Mouse (Mus musculus): ENCODE data around the gene Slc22a26. TPM values are rescaled to one million over a fixed set of nuclear protein-coding genes. Genes with fewer than 3 reads are reported as not detected.
"Not testable (repeated sequence)": the region's sequence is repeated elsewhere in the genome, so short reads cannot be mapped to it uniquely, and the experiment has no call there.

Gene Slc22a26
- polyA plus RNA-seq (2012; rRNA removed) = not detected in 2 replicates

DNA sequence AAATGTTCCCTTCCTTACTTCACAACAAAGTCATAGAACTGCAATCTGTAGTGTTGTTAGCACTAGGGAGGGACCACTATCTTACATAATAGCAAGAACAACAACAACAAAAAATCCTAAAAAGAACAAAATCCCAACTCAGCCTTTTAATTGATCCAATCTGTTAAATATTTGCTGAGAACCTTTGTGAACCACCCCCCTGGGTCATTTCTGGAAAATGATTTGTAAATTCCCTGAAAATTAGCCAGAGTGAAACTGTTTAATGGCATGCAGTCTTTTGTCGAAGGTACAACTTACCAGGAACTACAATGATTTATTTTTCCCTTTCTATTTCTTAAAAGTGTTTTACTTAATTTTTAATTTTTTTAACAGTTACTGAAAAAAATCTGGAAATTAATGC is at the start of gene Slc22a26:
Gene Slc22a26, minus strand, starts transcription at position 97 of the 400 bp plus-strand sequence.
- DNase-seq = no peak
- TF ChIP-seq POLR2A (IDR thresholded peaks at IDR 0.05; ENCODE audit: borderline replicate concordance, extremely low read depth, low read depth, low read length) = no peak
- no peak for TF ChIP-seq CTCF (IDR thresholded peaks at IDR 0.05; ENCODE audit: insufficient read depth, low read length)
- Histone ChIP-seq H3K4me3 (replicated peaks; ENCODE audit: extremely low read depth, low read depth, low read length) (no peak within 1 kb of the TSS), H3K4me1 (ENCODE audit: control insufficient read depth, insufficient read depth, low read length) (no peaks in the 10 kb centered on the region)
- WGBS = 73% methylated on average over 1 of the region's 1 CpGs

DNA sequence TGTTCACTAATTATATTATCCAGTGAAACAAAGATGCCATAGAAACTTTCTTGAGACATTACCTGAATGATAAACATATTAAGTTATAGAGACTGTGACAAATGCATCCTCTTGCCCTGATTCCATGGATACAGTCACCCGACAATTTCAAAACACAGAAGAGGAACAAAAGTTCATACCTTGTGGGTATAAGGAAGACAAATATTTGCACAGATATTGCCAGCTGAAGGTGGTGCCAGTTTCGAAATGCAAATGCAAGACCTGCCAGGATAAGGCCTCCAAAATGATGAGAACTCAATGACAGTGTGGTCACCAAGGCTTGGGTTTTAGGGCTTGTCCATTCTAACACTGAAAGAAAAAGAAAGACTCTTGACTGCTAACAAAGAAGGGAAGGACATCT is 27.4 kb upstream of the Slc22a26 start:
- no peak for TF ChIP-seq POLR2A (IDR thresholded peaks at IDR 0.05; ENCODE audit: borderline replicate concordance, extremely low read depth, low read depth, low read length)
- no peak for TF ChIP-seq CTCF (IDR thresholded peaks at IDR 0.05; ENCODE audit: insufficient read depth, low read length)
- DNase-seq = no peak
- WGBS = 46% methylated on average over 2 of the region's 2 CpGs
- Histone ChIP-seq H3K4me3 (replicated peaks; ENCODE audit: extremely low read depth, low read depth, low read length) (no peak overlapping the region), H3K4me1 (ENCODE audit: control insufficient read depth, insufficient read depth, low read length) (no peaks in the 10 kb centered on the region)

DNA sequence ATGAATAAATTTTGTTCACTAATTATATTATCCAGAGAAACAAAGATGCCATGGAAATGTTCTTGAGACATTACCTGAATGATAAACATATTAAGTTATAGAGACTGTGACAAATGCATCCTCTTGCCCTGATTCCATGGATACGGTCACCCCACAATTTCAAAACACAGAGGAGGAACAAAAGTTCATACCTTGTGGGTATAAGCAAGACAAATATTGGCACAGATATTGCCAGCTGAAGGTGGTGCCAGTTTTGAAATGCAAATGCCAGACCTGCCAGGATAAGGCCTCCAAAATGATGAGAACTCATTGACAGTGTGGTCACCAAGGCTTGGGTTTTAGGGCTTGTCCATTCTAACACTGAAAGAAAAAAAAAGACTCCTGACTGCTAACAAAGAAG is 11.9 kb downstream of the Slc22a26 start:
- Histone ChIP-seq H3K4me1 (ENCODE audit: control insufficient read depth, insufficient read depth, low read length) (no peaks in the 10 kb centered on the region), H3K4me3 (replicated peaks; ENCODE audit: extremely low read depth, low read depth, low read length) (no peak overlapping the region)
- TF ChIP-seq CTCF (IDR thresholded peaks at IDR 0.05; ENCODE audit: insufficient read depth, low read length) (no peak), POLR2A (IDR thresholded peaks at IDR 0.05; ENCODE audit: borderline replicate concordance, extremely low read depth, low read depth, low read length) (no peak)
- WGBS = 83% methylated on average over 1 of the region's 1 CpGs
- no peak for DNase-seq

DNA sequence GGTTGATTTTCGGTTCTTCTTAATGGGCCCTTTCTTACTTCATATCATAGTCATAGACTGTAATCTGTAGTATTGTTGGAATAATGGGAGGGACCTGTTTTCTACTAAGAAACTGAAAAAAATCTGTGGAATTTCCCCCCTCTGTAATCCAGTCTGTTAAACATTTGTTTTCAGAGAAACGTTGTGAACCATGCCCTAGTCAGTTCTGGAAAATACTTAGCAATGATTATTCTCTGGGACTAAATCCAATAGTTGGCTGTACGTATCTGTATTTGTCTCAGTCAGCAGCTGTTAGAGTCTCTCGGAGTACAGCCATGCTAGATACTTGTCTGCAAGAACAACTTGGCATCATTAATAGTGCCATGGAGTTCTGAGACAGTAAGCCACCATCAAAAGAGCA is 27.2 kb downstream of the Slc22a26 start:
- no peaks in the 10 kb centered on the region for H3K4me1 ChIP-seq (ENCODE audit: control insufficient read depth, insufficient read depth, low read length)
- H3K4me3 ChIP-seq (replicated peaks; ENCODE audit: extremely low read depth, low read depth, low read length) = no peak overlapping the region
- no peak for DNase-seq
- 62% methylated on average over 4 of the region's 4 CpGs for WGBS
- no peak for TF ChIP-seq POLR2A (IDR thresholded peaks at IDR 0.05; ENCODE audit: borderline replicate concordance, extremely low read depth, low read depth, low read length)
- no peak for TF ChIP-seq CTCF (IDR thresholded peaks at IDR 0.05; ENCODE audit: insufficient read depth, low read length)

DNA sequence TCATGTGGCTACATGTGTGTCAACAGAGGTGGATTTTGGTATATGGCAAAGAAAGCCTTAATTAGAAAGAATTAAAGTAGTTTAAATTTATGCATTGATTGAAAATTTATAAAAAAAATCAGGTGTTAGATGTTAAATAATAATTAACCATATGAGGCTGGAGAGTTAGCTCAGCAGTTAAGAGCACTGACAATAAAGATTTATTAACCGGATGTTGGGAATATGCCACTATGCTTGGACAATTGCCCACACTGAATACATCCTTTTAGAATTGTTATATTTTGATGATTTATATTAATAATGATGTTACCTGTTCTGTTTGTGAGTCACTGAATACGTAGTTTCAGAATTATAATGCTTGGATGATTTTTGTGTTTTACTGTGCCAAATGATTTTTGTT is 36.3 kb downstream of the Slc22a26 start:
- no peaks in the 10 kb centered on the region for H3K4me1 ChIP-seq (ENCODE audit: control insufficient read depth, insufficient read depth, low read length)
- DNase-seq = no peak
- 79% methylated on average over 2 of the region's 2 CpGs for WGBS
- TF ChIP-seq POLR2A (IDR thresholded peaks at IDR 0.05; ENCODE audit: borderline replicate concordance, extremely low read depth, low read depth, low read length) = no peak
- no peak for TF ChIP-seq CTCF (IDR thresholded peaks at IDR 0.05; ENCODE audit: insufficient read depth, low read length)
- H3K4me3 ChIP-seq (replicated peaks; ENCODE audit: extremely low read depth, low read depth, low read length) = no peak overlapping the region

DNA sequence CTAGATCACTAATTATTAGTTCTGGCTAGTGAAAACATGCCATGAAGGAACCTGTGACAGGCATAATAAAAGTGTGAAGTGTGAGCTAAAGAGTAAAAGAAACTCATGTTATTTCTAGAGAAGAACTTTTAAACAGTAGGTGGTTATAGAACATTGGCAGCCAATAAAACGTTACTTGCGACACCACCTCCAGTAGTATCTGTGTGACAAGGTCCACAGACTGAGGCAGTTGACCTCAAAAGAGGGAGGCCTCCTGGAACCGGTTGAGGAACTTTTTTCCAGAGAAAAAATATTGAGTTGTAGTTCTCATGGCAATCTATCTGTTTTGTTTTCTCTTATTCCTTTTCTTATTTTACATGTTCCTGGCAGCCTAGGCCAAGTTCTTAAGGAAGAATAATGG is 36.9 kb downstream of the Slc22a26 start:
- 82% methylated on average over 3 of the region's 3 CpGs for WGBS

DNA sequence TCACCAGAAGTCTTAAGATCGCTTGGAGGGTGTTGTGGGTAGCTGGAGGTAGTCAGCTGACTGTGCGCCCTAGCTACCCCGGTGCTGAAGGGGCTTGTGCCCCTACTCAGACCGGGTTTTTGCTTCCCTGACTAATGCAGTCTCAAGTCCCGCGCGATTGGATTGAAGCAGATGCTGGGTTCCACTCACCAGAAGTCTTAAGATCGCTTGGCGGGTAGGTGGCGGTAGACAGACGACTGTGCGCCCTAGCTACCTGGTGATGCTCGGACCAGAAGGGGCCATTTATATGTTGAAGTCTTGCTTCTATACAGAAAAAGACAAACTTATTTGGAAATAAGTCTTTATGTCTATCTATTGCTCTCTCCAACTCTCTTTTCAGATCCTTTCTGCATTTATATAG is 49.1 kb downstream of the Slc22a26 start:
- H3K4me3 ChIP-seq (replicated peaks; ENCODE audit: extremely low read depth, low read depth, low read length); H3K4me1 ChIP-seq (ENCODE audit: control insufficient read depth, insufficient read depth, low read length); DNase-seq: not testable (repeated sequence)
- WGBS = 67% methylated on average over 13 of the region's 13 CpGs

More for the DNA sequence above, 36.9 kb downstream of the Slc22a26 start:
- Histone ChIP-seq H3K4me3 (replicated peaks; ENCODE audit: extremely low read depth, low read depth, low read length) (no peak overlapping the region), H3K4me1 (ENCODE audit: control insufficient read depth, insufficient read depth, low read length) (no peaks in the 10 kb centered on the region)
- no peak for DNase-seq
- no peak for TF ChIP-seq POLR2A (IDR thresholded peaks at IDR 0.05; ENCODE audit: borderline replicate concordance, extremely low read depth, low read depth, low read length)
- TF ChIP-seq CTCF (IDR thresholded peaks at IDR 0.05; ENCODE audit: insufficient read depth, low read length) = no peak

Other genes with a start within 250 kb of the Slc22a26 start
- gene Pla2g16, start 245.2 kb downstream of the Slc22a26 start, polyA plus RNA-seq (2012; rRNA removed) = 15.1 and 19.0 TPM in 2 replicates
- gene Lgals12, start 195.5 kb downstream of the Slc22a26 start, polyA plus RNA-seq (2012; rRNA removed) = 3.2 and 6.0 TPM in 2 replicates
- gene Hrasls5, start 190.1 kb downstream of the Slc22a26 start, polyA plus RNA-seq (2012; rRNA removed) = 0.15 and 0.40 TPM in 2 replicates
- gene Slc22a19, start 91.4 kb downstream of the Slc22a26 start, polyA plus RNA-seq (2012; rRNA removed) = not detected in 2 replicates
- gene Slc22a27, start 163.4 kb upstream of the Slc22a26 start, polyA plus RNA-seq (2012; rRNA removed) = not detected in 2 replicates

All from lung, adult 2 months (tissue).